In the genomic region with DNA sequence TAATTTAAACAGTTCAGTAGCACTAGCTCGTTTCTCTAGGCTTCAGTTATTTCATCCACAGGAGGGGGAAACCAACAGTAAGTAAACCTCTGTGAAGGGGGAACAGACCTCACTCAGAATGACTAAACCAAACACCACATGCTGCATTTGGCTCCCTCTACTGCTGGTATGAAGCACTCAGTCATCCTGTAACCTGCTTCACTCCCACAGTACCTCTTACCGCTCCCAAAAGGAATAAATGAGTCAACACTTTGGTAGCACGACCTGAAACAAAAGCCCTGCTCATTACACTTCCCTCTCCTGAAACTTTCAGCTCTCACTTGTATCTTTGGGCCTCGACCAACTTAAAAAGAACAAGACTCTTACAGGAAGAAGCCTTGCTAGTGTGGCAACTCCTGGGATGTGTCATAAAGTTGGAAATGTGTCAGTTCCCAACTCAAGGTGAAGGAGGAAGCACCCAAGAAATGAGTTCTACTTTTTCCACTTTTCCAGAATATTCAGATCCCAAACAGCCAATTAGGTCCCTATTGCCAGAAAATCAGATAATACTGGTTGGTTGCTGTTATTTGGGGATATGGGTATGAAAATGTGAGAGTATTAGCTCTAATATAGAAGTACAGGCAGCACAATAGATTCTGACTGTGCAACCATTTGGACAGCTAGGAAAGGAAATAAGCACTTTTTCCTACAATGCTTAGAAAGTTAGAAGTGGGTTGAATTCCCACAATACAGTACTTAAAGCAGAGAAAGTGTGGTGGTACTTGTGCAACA, we compare ENCODE assay signal across 9 mouse cellular contexts. TPM values are rescaled to one million over a fixed set of nuclear protein-coding genes. Genes with fewer than 3 reads are reported as not detected.
DNase-seq lines count a peak whose midpoint lies in the region; ATAC-seq and TF ChIP-seq lines count a peak whose summit lies in the region.
"Had no signal": no experiment of that assay in that cellular context is flagged by ENCODE, and none has a peak within 500 bp of the region (broad histone marks: within the 10 kb centered on the region; RNA-seq: fewer than 3 reads in every experiment).

No protein-coding gene starts in this region.

- peaks cover 18% of the 10 kb centered on the region for H3K36me3 ChIP-seq in kidney, adult 2 months (ENCODE audit: control insufficient read depth, insufficient read depth, low read length)
- peaks cover 97% of the 10 kb centered on the region for H3K36me3 ChIP-seq in kidney, embryonic 15.5 days

- no peak for TF ChIP-seq POLR2A in kidney, adult 2 months (IDR thresholded peaks at IDR 0.05; ENCODE audit: low read depth, low read length)

- 42% methylated on average over 4 of the region's 4 CpGs for WGBS in kidney, adult 2 months
- WGBS in kidney, embryonic 15.5 days, result 45% methylated on average over 4 of the region's 4 CpGs

- intact Hi-C loops in left cerebral cortex, postnatal 36 days (cut with DNase I), result loop anchor here (5.0 kb wide), 2 partner anchors 132 to 437 kb away; no protein-coding TSS in a partner anchor

- no peak overlapping the region for H3K4me2 ChIP-seq in kidney, embryonic 15.5 days
- H3K4me2 ChIP-seq: heart, embryonic 15.5 days had no signal

- no peaks in the 10 kb centered on the region for H3K27me3 ChIP-seq in kidney, adult 2 months (replicated peaks; ENCODE audit: control insufficient read depth, insufficient read depth, low read length)
- no peaks in the 10 kb centered on the region for H3K27me3 ChIP-seq in kidney, embryonic 15.5 days
- H3K27me3 ChIP-seq: heart, embryonic 15.5 days had no signal

- H3K4me1 ChIP-seq in kidney, adult 2 months (ENCODE audit: control insufficient read depth, insufficient read depth, low read length), result no peaks in the 10 kb centered on the region
- H3K4me1 ChIP-seq in kidney, embryonic 15.5 days, result no peaks in the 10 kb centered on the region
- H3K4me1 ChIP-seq: heart, embryonic 15.5 days had no signal

- no peak for ATAC-seq in kidney, embryonic 15.5 days (replicated peaks; ENCODE audit: low FRiP score)

- H3K4me3 ChIP-seq in kidney, adult 2 months (ENCODE audit: insufficient read depth, low read depth, low read length), result no peak overlapping the region
- no peak overlapping the region for H3K4me3 ChIP-seq in kidney, embryonic 15.5 days (replicated peaks)
- H3K4me3 ChIP-seq: heart, embryonic 15.5 days had no signal

- no peak overlapping the region for H3K27ac ChIP-seq in kidney, adult 2 months (ENCODE audit: insufficient read depth, low read depth, low read length)
- H3K27ac ChIP-seq in kidney, embryonic 15.5 days, result no peak overlapping the region
- H3K27ac ChIP-seq: heart, embryonic 15.5 days had no signal

- H3K9ac ChIP-seq in kidney, embryonic 15.5 days, result no peak overlapping the region
- H3K9ac ChIP-seq: heart, embryonic 15.5 days had no signal

- peak; percentile 34 to 78 for DNase-seq in adrenal gland, adult (ENCODE audit: inconsistent age in 2 of 2, low spot score in 1 of 2)
- DNase-seq in adrenal gland, postnatal 4 days (ENCODE audit: low spot score in 2 of 2), result no peak
- DNase-seq in kidney, adult 2 months, result peak; percentile 9
- DNase-seq in cerebellum, postnatal 25 days, result peak; percentile 38 to 60
- DNase-seq in left cerebral cortex, postnatal 36 days (ENCODE audit: low spot score in 2 of 2), result peak; percentile 19 to 23
- no peak for DNase-seq in yolk sac, embryonic 10.5 days (ENCODE audit: low spot score)
- DNase-seq in kidney, postnatal 25 days, result no peak

- TF ChIP-seq CTCF in kidney, adult 2 months (conservative IDR thresholded peaks at IDR 0.05; ENCODE audit: insufficient read depth, insufficient read length, low read depth, low read length), result peak; percentile 43

- H3K9me3 ChIP-seq in kidney, embryonic 15.5 days (replicated peaks), result no peaks in the 10 kb centered on the region
- H3K9me3 ChIP-seq: heart, embryonic 15.5 days had no signal

RNA-seq across cellular contexts. Expression of a gene that starts 21.9 kb away (rescaled TPM):
- 10 to 100 TPM; 23.6 to 27.1 TPM for total RNA-seq in adrenal gland, postnatal 4 days (2021)
- 13.6 and 17.6 TPM in 2 replicates for polyA plus RNA-seq in kidney, adult 2 months (2012; rRNA removed)
- polyA plus RNA-seq in kidney, embryonic 15.5 days (2015; fragmentation: Nextera tagmentation; extraction: Ambion mirVana), result 27.0 and 27.3 TPM in 2 replicates
- 10 to 100 TPM; 37.8 to 51.5 TPM for total RNA-seq in left cerebral cortex, postnatal 36 days (2021)

Comparison
In these comparisons a context has a peak if more than half of its experiments do, and no peak if none do; other contexts are left out.
1. DNase-seq: peak in adrenal gland, adult (2 of 2), kidney, adult 2 months (single experiment), cerebellum, postnatal 25 days (2 of 2) and left cerebral cortex, postnatal 36 days (2 of 2); none in adrenal gland, postnatal 4 days (0 of 2), yolk sac, embryonic 10.5 days (single experiment) and kidney, postnatal 25 days (0 of 2).